Mouse (Mus musculus): Measurements from ENCODE around the gene Gm49380.

Gene Gm49380

DNA sequence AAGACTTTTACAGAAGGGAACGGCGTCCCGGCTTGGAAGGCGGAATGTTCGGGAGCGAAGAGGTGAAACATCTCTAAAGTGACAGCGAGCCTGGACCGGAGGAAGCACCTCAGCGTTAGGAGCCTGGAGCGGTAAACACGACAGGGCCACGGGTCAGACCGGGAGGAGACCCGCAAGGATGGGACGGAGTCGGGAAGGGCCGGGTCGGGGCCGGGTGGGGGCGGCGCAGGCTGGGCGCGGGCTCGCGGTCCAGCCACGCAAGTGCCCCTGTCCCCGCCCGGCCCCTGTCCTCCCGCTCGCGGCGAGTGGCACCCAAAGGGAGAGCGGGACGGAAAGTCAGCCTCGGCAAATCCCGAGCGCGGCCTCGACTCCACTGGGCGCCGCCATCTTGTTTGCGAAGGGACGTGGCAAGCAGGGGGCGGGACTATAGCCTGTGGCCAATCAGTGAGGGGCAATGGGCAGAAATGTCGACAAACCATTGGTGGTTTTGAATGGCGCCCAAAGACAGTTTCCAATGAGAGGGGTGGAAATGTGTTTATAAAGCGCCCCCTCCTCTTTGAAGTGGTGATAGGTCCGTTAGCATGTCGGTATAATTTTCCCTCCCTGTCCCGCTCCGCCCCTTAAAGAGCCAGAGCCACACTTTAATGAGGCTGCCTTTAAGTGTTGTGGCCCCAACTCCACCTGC, at the start of gene Gm49380, which contains the start of gene Rnf26:
Gene Gm49380, minus strand, starts transcription at position 396 of the 685 bp plus-strand sequence.
Gene Rnf26, minus strand, starts transcription at position 413 of the 685 bp plus-strand sequence.
- CTCF ChIA-PET, result interaction anchor here (0.8 kb wide), 1 partner anchor 23 kb away, joined by 3 read pairs; no protein-coding TSS in a partner anchor

DNA sequence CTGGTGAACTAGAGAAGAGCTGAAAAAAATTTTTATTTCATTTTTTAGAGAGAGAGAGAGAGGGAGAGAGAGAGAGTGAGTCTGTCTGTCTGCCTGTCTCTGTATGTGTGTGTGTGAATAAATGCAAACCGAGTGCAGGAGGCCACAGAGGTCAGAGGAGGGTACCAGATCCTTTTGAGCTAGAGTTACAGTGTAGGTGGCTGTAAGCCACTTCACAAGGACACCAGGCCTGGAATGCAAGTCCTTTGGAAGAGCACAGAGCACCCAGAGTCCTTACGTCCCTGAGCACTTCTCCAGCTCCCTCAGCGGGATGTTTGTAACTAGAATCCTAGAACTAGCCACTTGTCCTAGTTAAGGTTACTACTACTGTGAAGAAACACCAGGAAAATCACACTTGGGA, 46.6 kb upstream of the Gm49380 start:
- CTCF ChIA-PET, result interaction anchor here (0.7 kb wide), 1 partner anchor 11 kb away, joined by 3 read pairs; no protein-coding TSS in a partner anchor

DNA sequence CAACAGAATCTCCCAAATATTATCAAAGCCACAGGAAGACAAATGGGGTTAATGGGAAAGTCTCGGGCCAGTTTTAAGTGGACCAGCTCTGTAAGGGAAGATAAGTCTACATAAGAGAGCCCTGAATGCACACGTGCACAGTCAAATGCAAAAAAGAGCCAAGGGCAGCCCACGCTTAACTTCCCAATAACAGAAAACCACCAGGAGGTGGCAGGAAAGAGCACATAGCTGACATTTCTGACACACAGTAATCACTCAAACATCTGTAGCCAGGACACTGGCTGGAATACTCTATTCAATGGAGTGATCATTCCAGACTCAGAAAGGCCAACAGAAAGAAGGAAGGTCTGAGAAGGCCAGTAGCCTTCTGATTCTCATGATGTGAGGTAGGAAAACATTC, 34.0 kb upstream of the Gm49380 start:
- CTCF ChIA-PET, result no interaction called here

DNA sequence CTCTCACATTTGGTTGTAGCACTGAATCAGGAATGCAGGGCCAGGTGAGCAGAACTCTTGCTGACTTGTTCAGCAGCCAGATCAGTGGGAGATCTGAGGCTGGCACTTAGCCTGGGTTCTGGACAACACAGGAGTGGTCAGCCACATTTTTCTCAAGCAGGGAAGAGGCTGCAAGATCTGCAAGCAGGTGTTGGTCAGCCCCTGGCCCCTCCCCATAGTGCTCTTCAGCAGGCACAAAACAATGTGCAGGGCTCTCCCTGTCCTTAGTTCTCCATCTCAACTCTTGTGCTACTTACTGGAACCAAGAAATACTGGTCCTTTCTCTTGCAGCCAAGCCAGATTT, 31.4 kb upstream of the Gm49380 start:
- CTCF ChIA-PET, result no interaction called here

DNA sequence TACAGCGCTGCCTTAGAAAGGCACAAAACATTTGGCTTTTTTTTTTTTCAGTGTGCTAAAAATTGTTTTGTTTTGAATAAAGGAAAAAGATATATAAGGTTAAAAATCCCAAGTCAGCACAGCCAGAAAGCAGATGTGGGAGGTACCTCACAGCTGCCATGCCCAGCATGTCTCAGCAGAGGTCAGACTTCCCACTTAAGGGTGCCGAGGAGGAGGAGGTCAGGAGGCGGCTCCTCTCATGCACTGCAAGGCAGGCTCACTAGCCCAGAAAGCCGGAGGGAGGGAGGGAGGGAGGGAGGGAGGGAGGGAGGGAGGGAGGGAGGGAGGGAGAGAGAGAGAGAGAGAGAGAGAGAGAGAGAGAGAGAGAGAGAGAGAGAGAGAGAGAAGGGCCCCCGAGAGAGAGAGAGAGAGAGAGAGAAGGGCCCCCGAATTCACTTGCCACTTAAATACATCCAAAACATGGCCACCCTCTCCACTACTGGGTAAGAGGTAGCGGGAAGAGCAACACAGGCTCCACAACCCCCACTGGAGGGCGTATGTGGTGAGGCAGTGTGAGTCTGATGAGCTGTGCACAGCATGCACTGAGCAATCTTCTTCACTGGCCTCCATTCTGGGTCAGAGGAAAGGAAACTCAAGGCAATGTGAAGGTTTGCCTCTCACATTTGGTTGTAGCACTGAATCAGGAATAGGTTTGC, 30.9 kb upstream of the Gm49380 start:
- CTCF ChIA-PET, result interaction anchor here (0.7 kb wide), 1 partner anchor 19 kb away, joined by 3 read pairs; no protein-coding TSS in a partner anchor

DNA sequence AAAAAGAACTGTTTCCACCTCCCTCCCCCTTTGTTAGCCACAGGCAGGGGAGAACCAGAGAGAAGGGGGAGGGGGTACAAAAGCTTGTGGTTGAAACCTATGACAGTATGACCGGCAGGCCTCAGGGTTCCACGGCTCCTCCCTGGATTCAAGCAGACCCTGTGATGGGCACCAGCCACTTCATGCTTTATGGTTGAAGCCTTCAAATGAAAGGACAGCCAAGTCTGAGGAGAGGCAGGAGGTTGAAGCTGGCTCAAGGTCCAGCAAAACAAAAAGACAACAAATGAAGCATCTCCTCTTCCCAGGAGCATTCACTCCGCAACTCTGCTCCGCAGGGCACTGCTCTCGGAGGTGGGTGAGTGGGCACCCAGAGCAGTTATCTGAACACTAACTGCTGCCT, 30.1 kb upstream of the Gm49380 start:
- CTCF ChIA-PET, result interaction anchor here (0.6 to 0.7 kb wide), 2 partner anchors 18 to 57 kb away, joined by 3 read pairs; no protein-coding TSS in a partner anchor

DNA sequence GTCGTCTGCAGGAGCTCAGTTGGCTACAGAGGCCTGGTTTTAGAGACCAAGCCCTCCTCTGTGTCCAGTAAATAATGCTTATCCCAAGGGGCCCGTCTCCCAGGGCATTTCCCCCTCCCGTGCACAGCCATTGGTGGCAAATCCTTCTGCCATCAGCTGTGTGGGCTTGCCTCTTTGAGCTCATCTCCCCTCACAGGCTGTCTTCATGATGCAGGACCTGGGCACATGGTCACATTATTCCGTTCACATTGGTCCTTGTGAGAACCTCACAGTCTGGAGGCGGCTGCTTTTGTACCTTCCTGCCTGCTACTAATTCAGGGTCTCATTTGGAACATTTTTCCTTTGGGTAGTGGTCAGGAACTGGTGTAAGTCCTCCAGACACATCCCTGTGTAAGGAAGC, 28.7 kb upstream of the Gm49380 start:
- CTCF ChIA-PET, result no interaction called here

DNA sequence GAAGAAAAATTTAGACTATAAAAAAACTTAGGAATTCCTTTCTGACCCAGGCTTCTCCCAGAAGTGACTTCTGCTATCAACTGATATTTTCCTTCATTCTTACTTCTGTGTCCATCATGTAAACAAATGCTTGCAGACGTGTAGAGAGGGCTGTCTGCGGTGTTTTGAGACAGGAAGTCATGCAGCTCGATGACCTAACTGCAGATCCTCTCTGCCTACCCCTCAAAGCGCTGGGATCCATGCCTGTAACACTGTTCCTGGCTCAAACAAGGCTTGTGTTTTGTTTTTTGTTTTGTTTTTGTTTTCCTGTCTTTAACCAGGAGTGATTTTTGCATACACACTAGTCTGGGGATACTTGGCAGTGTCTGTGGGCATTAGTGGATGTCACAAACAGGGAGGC, 24.5 kb upstream of the Gm49380 start:
- CTCF ChIA-PET, result no interaction called here

DNA sequence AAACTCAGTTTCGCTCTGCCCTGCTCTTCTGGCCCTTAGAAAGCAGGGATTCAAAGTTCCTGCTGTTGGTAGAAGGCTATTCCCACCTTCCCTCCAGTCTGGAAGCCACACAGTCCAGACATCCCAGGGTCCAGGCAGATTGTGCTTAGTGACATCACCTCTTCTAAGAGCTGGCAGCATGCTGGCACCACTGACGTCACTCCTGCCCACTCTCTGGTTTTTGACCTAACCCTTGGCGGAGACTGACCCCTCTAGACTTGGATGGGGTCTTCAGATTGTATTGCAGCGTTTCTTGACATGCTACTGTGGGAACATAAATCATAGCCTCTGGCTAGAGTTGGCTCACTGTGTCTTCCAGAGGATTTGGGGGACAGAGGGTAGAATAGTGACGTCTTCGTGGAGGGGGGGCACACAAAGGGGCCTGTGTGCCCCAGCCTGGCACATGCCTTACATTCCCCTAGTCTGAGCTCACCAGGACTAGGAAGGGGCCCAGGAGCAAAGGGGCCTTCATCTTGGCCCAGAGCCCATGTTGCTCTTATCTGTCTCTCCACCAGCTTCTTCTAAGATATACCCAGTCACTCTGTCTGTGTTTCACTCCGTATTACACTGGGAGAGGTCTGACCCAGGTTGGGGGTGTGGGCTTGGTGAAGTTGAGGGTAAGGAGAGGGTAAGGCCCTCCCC, 22.6 kb upstream of the Gm49380 start:
- CTCF ChIA-PET, result interaction anchor here (1.0 kb wide), 1 partner anchor 17 kb away, joined by 3 read pairs; no protein-coding TSS in a partner anchor

DNA sequence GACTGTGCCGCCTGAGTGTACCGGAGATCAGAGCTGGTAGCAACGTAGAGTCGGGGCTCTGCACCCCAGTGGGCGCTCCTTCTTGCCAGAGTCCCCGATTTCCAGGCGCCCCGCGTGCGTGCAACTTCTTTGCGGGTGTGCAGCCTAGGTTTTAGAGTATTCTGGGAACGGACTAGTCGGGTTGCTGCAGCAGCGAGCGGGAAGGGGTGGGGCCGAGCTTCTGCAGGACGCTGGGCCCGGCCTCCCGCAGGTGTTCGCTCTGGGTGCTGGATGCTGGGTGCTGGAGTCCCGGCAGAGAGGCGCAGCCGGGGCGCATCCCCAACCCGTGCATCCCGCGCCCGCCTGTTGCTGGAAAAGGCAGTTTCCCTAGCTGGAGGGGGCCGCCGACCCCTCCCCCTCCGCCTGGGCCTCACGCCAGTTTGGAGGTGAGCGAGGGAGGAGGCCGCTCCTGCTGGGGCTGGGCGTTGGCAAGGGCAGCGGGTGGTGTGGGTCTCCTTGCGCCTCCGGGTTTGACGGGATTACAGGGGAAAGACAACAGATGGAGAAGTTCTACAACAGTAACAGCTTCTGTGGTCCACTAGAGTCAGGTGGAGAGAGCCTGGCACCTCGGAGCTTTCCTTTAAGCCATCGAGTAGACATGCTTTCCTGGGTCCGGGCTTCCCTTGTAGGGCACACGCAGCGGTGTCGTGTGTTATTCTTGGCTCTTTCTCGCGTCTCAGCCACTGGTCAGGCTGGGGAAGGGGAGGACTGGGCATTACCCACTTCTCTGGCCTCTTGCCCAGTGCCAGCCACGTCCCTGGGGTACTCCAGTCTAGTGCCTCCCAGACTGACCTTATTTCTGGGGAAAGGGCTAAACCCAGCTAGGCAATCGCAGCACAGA, 21.8 kb upstream of the Gm49380 start:
- CTCF ChIA-PET, result interaction anchor here (0.7 to 1.0 kb wide), 2 partner anchors 16 to 196 kb away, joined by 3 read pairs; no protein-coding TSS in a partner anchor

DNA sequence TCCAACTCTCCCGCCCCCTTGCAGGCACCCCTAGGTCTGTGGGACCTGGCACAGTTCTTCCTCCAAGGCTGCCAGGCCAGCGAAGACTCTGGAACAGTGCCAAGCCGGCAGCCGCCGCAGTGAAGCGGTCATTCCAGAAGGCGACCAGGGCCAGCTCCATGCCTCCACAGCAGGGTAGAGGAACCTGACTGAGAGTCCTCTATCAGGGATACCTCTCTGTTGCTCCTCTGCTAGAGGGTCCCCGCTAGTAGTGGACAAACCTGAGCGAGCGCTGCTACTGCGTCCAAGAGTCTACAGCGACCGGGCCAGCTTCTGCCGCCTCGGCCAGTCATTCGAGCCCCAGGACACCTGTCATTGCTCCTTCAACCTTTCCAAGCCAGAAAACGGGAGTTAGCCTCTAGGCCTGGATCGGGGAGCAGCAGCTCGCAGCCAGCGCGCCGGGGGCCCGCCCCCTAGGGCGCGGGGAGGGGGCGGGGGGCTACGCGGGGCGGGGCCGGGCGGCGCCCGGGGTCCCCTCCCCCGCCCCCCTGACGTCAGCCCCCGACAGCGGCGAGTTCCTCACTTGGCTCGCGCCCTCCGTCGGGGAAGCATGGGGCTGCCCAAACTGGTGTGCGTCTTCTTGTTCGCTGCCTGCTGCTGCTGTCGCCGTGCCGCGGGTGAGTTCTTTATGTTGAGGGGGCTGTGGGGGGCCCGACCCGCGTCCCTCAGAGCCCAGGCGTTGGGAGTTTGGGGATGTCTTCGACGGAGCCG, 21.0 kb upstream of the Gm49380 start, which contains the start of gene Mcam:
Gene Mcam, plus strand, starts transcription at position 369 of the 750 bp plus-strand sequence.
- CTCF ChIA-PET, result no interaction called here

DNA sequence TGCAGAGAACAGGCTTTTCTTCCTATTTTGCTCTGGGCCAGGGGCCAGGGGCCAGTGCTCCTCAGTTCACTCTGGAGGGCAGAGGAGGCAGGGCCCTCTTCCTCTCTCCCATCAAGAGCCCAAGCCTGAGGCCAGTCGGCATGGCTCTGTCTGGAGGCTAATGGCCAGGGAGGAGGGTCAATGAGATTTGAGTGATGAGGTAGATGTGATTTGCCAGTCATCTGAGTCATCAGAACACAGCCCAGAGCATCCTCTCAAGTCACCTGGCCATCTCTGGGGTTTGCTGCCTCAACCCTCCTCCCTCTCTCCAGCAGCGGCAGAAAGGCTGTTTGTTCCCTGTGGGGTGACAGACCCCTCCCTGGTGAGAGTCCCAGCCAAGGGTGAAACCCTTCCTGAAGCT, 20.0 kb upstream of the Gm49380 start:
- CTCF ChIA-PET, result no interaction called here

DNA sequence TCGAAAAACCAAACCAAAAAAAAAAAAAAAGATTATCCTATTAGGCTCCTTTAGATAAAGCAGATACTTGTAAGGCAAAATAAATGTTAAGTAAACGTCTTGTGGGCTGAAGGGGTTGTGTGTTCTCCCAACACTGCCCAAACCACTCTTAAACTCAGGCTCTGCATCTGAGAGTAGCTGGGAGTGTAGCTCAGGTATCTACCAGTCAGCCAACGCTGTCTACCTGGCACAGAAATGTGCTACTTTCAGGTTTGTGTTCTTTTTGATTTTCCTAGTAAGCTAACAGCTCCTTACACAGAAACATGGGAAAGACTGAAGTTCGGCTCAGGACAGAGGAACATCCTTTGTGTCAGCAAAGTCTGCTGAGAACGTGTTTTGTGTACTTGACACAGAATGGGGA, 18.9 kb upstream of the Gm49380 start:
- CTCF ChIA-PET, result interaction anchor here (0.6 kb wide), 1 partner anchor 275 kb away, joined by 3 read pairs; the partner anchor contains the start of genes Rps25 and Trappc4

DNA sequence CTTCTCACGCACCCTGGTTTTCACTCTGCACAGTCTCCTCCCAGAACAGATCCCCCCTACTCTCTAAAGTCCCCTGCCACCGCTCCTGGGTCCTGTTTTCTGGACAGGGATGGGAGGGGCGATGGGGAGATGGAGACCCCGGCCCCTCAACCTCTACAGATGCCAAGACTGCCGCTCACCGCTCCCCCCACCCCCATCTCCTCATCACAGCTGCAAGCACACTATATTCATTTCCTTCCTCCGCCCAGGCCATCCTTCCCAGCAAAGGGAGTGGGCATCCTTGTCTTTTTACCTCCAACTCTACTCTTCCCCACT, 17.9 kb upstream of the Gm49380 start:
- CTCF ChIA-PET, result interaction anchor here (0.7 kb wide), 2 partner anchors 8 to 51 kb away, joined by 4 to 9 read pairs; no protein-coding TSS in a partner anchor

DNA sequence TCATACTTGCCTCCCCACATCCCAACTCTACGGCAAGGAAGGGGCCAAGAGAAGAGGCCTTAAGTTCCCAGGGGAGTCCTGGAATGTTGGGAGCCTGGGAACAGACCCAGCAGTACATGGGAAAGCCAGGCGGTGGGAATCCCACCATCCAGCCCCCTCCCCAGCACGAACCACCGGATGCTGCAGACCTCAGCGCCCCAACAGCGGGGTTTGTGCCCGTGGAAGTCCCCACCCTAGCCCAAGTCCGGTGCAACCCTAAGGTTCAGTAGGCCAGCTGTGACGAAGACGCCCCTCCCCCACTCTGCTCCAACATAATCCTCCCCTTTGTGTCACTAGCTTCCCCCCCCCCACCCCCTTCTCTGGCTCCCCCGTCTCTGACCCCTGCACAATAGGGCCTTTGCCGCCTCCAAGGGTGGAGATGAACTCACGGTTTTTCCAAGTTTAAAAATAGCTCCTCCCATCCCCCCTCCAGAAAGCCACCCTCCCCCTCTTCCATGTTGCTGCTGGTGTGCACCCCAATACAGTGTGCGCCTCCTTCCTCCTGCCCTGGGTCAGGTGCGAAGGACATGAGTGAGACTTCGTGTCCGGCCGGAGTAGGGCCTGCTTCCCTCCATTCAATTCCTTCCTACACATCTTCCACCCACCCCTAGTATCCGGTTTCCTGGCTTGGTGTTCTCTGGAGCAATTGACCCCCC, 17.4 kb upstream of the Gm49380 start:
- CTCF ChIA-PET, result interaction anchor here (0.7 kb wide), 1 partner anchor 8 kb away, joined by 9 read pairs; no protein-coding TSS in a partner anchor

DNA sequence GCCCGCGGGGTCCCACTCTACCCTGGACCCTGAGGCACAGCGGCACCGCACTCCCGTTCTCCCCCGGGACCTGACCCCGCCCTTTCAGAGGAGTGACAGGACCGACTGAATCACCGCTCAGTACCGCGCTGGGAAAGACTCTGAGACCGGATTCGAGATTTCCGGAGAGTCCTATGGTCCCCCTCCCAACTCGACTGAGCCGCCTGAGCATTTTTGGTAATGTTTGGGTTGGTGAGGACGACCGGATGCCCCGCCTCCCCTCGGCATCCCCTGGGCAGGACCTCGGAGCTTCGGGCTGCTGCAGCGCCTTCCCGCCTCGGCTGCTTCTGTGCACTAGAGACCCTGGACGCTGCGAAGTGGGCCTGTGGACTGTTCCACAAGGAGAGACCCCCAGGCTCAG, 16.7 kb upstream of the Gm49380 start:
- CTCF ChIA-PET, result no interaction called here

DNA sequence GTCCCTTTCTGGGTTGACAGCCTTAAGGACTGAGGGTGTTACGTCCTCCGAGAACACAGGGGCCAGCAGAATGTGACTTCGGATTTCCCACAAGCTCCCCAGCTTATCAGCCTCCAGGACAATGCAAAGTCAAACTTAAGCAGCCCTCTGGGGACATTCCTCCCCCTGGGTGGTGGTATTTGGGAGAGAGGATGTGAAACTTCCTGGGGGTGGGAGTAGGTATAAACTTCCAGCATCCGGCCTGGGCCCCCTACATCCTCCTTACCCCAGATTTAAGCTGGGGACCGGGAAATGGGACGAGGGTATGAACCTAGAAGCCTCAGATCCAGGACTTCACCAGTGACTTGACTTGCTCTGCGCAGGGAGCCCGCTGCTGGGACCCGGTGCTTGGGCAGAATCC, 16.3 kb upstream of the Gm49380 start:
- CTCF ChIA-PET, result no interaction called here

DNA sequence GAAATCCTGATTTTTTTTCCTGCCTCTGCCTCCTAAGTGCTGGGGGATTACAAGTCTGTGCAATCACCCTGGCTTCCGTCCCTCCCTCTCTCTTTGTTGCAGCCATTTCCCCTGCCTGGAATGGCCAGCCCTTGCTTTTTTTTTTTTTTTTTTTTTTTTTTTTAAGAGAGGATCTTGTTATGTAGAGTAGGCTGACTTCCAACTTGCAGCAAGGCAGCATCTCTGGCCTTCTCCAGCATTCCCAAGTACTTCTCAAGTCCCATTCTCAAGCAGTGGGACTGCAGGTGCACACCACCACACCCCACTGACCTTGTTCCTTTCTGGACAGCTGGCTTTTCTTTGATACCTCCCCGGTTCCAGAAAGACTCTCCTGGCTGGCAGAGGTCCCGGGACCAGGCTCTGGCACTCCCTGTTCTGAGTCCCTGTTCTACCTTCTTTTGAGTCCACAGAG, 14.1 kb upstream of the Gm49380 start:
- CTCF ChIA-PET, result interaction anchor here (0.7 kb wide), 2 partner anchors 29 to 143 kb away, joined by 3 to 27 read pairs; no protein-coding TSS in a partner anchor

DNA sequence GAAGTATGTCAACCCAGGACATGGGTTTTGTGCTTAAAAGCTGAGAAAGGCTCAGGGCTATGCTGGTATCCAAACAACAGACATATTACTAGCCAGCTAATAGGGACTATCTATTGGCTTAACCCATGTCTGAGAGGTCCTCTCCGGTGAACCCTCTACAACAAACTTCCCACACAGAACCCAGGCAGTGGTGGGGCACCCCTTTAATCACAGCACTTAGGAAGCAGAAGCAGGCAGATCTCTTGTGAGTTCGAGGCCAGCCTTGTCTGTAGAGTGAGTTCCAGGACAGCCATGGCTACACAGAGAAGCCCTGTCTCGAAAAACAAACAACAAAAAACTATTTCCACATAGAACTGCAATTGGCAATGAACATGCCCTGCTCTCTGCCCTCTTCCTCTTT, 13.4 kb upstream of the Gm49380 start:
- CTCF ChIA-PET, result interaction anchor here (0.6 to 0.7 kb wide), 3 partner anchors 29 to 783 kb away, joined by 3 to 27 read pairs (median 5); no protein-coding TSS in a partner anchor

Data from spleen, embryonic (tissue).